Mouse (Mus musculus): ENCODE measurements around the gene Dgat2.
A peak's percentile ranks its signal among the peaks of the same experiment; 100 is the strongest.

Dgat2 gene

DNA sequence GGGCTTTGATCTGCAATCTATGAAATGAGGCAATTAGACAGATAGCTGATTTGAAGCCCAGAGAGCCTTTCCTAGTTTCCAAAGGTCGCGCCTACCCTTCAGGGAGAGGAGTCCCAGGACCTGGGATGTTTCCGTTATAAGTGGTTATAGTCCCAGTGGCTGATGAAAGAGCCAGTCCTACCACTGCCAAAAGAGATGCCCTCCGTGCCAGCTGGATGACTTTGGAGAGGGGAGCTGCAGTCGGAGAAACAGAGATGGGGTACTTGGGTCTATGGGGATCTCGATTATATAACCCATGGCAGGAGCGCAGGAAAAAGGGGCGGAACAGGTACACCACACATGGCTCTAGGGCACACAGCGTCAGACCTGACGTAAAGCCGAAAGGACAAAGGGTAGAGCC lies 20.6 kb downstream of the Dgat2 start:
- no peak for DNase-seq (ENCODE audit: low spot score in 2 of 2)

- DNase-seq (ENCODE audit: low spot score in 2 of 2), result no peak
These were observed 21.0 kb downstream of the Dgat2 start for GRCm38 (mm10) chr7:99161529-99161928.

DNA sequence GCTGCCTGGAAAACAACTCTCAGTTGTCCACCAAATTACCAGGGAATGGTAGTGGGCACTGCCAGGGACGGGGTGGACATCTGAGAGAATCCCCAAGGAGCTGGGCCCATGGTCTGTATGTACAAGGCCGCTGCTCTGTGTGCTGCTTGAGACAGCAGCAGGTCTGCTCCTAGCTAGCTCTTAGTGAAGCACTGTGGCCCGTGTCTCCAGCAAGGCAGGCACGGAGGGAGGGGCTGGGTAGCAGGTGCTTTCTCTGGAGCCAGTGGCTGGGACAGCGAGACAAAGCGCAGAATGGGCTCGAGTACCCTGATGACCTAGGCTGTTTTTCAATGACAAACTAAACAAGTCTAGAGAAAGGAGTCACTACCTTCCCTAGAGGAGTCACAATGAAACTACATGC lies 21.5 kb downstream of the Dgat2 start:
- no peak for DNase-seq (ENCODE audit: low spot score in 2 of 2)

DNA sequence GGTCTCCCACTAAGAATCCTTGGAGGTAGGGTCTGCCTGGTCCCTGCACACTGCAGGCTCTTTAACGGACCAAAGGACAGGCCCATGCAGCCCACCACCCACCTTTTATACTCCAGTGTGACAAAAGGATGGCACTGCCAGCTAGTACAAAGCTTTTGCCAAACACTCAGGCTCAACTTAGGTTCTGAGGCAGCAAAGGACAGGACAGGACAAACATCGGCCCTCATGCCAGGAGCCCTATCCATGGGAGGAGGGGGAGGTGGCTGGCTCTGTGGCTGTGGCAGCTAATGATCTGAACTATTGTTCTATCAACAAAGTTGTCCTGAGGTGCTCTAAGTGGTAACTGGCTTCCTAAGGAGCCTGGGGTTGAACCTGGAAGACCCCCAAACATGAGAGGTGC lies 23.1 kb downstream of the Dgat2 start:
- no peak for DNase-seq (ENCODE audit: low spot score in 2 of 2)

DNA sequence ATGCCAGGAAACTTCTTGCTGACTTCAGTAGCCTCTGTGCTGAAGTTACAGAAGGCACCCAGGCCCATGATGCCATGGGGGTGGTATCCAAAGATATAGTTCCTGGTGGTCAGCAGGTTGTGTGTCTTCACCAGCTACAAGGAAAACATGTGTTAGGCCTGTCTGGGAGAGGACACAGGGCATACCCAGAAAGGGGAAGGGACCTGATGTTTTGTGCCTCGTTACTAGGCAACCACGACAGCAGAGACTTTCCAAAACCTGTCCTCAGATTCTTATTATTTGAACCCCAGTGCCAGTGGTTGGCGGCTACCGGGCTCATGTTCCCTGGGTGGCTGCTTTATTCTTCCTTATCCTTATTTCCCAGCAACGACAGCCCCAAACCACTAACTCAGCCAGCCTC lies 23.6 kb downstream of the Dgat2 start:
- DNase-seq (ENCODE audit: low spot score in 2 of 2), result no peak

DNA sequence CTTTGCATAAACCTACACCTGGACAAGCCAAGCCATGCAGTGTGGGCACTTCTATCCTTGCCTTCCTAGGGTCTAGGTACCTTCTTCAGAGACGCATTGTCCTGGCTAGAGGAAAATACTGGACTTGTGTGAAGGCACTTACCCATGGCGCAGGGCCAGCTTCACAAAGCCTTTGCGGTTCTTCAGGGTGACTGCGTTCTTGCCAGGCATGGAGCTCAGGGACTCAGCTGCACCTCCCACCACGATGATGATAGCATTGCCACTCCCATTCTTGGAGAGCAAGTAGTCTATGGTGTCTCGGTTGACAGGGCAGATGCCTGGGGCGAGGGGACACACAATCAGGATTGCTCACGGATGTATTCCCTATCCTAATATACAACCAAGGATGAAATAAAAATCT lies 24.5 kb downstream of the Dgat2 start:
- DNase-seq (ENCODE audit: low spot score in 2 of 2), result no peak

GRCm38 (mm10) chr7:99156737-99157136 lies 25.8 kb downstream of the Dgat2 start:
- DNase-seq (ENCODE audit: low spot score in 2 of 2), result no peak

- DNase-seq (ENCODE audit: low spot score in 2 of 2), result no peak
These were observed 26.9 kb downstream of the Dgat2 start for GRCm38 (mm10) chr7:99155311-99156289.

DNA sequence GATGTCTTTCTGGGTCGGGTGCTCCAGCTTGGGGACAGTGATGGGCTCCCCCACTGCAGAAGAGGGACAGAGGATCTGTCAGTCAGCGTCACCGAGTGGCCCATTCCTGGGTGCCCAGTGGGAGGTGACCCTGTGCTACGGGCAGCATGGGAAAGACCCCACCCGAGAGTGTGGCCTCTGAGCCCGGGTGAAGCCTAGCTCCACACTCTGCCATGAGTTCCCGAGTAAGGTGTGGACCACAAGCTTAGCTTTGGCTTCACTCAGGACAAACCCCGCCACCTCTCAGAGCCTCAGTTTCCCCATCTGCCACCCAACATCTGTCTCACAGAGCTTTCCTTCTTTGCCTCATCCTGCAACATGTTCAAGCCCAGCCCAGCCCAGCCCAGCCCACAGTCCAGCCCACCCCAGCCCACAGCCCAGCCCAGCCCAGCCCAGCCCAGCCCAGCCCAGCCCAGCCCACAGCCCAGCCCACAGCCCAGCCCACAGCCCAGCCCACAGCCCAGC lies 27.8 kb downstream of the Dgat2 start:
- DNase-seq (ENCODE audit: low spot score in 2 of 2), result no peak

DNA sequence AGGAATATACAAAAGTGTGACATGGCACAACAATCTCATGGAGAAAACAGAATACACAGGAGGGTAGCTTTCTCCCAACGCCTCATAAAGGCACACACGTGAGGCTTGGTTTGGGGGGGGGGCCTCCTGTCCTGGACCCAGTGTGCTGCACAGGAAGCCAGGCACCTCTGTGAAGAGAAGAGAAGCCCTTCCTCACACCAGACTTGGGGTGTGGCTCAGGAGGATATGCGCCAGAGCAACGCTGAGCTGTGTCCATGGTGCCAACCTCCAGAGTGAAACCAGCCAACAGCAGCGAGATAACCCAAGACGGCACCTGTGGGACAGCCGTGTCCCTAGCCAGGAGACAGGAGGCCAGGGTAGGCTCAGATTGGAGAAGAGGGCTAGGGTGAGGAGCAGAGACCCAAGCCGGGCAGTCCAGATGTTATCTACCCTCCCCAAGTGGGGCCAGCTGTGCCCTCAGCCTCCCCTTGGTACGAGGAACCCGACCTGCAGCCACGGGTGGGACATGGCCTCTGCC lies 28.8 kb downstream of the Dgat2 start:
- DNase-seq (ENCODE audit: low spot score in 2 of 2), result no peak

DNA sequence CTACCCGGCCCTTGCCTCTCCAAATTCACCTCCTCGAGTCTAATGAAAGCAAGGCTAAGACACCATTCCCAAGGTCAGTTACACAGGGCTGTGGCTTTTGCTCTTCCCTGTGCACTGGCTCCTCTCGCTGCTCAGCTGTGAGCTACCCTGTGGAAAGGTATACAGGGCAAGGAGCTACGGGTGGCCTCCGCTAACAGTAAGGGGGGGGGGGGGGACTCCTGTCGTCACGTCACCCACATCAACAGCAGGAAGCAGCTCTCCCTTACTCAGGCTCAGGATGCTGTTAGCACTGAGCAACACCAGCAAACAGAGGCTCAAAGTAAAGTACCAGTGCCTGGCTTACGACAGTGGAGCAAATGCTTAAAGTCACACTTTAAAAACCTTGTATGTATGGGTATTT lies 29.8 kb downstream of the Dgat2 start:
- DNase-seq (ENCODE audit: low spot score in 2 of 2), result no peak

DNA sequence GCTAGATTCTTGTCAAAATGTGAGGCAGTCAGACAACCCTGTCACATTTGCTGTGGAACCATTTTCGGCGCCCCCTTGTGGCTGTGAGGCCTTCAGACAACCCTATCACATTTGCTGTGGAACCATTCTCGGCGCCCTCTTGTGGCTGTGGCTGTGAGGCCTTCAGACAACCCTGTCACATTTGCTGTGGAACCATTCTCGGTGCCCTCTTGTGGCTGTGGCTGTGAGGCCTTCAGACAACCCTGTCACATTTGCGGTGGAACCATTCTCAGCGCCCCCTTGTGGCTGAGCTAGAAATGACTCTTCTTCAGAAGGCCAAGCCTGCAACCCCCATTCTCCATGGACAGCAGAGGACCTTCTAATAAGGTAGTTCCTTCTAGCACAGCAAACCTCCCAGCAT lies 31.2 kb downstream of the Dgat2 start:
- DNase-seq (ENCODE audit: low spot score in 2 of 2), result peak; percentile 92 to 93

GRCm38 (mm10) chr7:99149017-99149416 lies 33.5 kb downstream of the Dgat2 start:
- DNase-seq (ENCODE audit: low spot score in 2 of 2), result no peak

- no peak for DNase-seq (ENCODE audit: low spot score in 2 of 2)
These were observed 35.0 kb downstream of the Dgat2 start for GRCm38 (mm10) chr7:99147494-99147893.

DNA sequence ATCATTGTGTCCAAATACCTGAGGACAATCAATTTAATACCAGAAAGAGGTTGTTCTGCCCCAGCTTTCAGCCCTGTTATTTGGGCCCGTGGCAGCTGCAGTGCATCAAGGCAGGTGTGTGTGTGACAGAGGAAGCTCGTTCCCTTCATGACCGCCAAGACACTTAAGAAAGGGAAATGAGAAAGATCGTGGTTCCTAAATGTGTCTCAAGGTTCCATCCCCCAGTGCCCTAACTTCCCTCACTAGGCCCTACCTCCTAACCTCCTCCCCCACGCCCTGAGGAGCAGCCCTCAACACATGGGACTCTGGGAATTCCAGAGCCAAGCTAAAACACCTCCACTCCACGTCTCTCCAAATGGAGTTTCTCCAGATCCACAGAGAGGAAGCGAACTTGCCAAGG lies 35.6 kb downstream of the Dgat2 start:
- DNase-seq (ENCODE audit: low spot score in 2 of 2), result no peak

- DNase-seq (ENCODE audit: low spot score in 2 of 2), result no peak
These were observed 36.5 kb downstream of the Dgat2 start for GRCm38 (mm10) chr7:99146011-99146410.

- peak; percentile 84 to 86 for DNase-seq (ENCODE audit: low spot score in 2 of 2)
These were observed 37.9 kb downstream of the Dgat2 start for GRCm38 (mm10) chr7:99144616-99145015.

DNA sequence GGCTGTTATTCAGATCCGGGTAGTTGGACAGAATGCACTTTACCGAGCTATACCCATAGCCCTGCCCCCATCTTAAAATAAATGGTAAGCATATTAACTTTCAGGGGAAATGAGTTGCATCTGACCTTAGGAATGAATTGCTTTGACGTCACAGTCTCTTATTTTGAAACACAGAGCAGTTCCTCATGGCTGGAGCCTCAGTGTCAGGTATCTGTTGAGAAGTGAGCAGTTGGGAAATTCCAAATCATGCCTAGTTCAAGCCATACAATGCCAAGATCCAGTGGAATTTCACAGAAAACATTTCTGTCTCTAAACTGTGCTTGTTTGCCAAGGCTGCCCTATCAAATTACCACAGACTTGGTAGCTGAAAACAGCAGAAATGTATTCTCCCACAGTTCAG lies 39.3 kb downstream of the Dgat2 start:
- DNase-seq (ENCODE audit: low spot score in 2 of 2), result no peak

GRCm38 (mm10) chr7:99141919-99142606 lies 40.5 kb downstream of the Dgat2 start:
- peak in 1 of 2 experiments; percentile 42 for DNase-seq (ENCODE audit: low spot score in 2 of 2)

- peak; percentile 98 to 100 for DNase-seq (ENCODE audit: low spot score in 2 of 2)
These were observed 41.3 kb downstream of the Dgat2 start, which contains the start of gene Uvrag for GRCm38 (mm10) chr7:99140984-99141918. TSS of gene Uvrag (minus strand) at chr7:99141141.

DNA sequence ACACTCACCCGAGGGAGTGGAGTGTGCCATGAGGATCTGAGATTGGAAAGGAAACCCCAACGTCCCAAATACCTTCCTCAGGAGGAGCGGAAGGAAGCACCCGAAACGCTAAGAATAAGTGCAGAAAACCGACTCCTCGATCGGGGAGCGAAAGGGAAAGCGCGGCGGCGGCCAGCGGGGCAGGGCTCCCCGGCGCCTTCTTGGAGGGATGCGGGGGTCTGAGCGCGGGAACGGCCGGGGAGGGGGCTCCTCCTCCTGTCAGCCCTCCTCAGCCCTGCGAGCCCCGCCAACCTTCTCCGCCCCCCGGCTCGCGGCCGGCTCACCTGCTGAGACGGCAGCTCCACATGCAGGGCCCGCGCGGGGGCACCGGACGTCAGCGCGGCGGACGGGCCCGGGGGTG lies 42.0 kb downstream of the Dgat2 start:
- DNase-seq (ENCODE audit: low spot score in 2 of 2), result no peak

Data from right cerebral cortex, postnatal 36 days (tissue).